Mouse (Mus musculus): ENCODE results near the gene Zfp414. TPM values are rescaled to one million over a fixed set of nuclear protein-coding genes. Genes with fewer than 3 reads are reported as not detected.

Gene Zfp414
- polyA plus RNA-seq (2014; fragmentation: Nextera tagmentation; extraction: Ambion mirVana), result 93.0 and 97.9 TPM in 2 replicates

DNA sequence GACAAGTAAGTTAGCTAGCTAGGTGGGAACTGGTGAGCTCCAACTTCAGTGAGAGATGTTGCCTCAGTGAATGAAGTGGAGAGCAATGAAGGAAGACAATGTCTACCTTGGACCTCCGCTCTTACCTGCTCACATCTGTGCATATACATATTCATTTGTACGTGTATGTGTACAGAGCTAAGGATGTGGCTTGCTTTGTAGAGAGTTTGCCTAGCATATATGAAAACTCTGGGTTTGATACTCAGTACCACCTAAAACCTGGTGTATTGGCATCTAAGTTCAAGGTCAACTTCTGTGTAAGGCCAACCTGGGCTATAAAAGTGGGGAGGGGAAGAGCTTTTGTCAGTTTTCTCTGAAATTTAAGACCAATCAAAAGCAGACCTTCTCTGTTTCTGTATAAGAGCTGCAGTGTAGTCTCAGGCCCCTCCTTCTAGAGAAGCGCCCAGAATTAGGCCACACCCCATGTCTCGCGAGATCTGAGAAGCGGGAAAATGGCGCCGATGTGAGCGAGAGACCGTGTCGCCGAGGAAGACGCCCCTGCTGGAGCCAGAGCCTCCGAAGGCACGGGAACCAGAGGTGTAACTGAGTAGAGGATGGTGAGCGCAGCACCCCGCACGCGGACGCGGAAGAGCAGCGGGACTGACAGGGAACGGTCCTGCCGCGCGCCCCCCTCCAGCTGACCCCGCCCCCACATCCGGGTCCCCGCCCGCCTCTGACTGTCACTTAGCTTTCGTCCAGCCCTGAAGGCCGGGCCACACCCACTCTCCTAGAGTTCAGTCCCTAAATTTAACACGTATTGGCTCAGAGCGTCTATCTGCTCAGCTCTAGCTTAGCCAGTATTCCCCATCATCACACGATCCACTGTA, at the start of gene Zfp414:
TSS of gene Zfp414 (plus strand) at position 470 of the 866 bp plus-strand sequence.
- Histone ChIP-seq H3K27me3 (replicated peaks; ENCODE audit: control insufficient read depth, insufficient read depth, low read length) (no peaks in the 10 kb centered on the region), H3K27ac (ENCODE audit: low read depth, low read length) (peak within 1 kb of the TSS; percentile 92), H3K4me3 (ENCODE audit: low read depth, low read length) (peak within 1 kb of the TSS; percentile 53), H3K9ac (ENCODE audit: low read length) (peak within 1 kb of the TSS; percentile 74), H3K4me1 (ENCODE audit: control insufficient read depth, insufficient read depth, low read length) (peaks cover 9% of the 10 kb centered on the region), H3K4me2 (ENCODE audit: low read length) (peak within 1 kb of the TSS; percentile 72), H3K9me3 (replicated peaks; ENCODE audit: control insufficient read depth, low read length) (no peaks in the 10 kb centered on the region), H3K36me3 (ENCODE audit: control insufficient read depth, insufficient read depth, low read length) (peaks cover 17% of the 10 kb centered on the region)
- WGBS, result 3% methylated on average over 35 of the region's 35 CpGs
- peak; percentile 97 for DNase-seq (ENCODE audit: low spot score)
- ATAC-seq, result peak; percentile 97

DNA sequence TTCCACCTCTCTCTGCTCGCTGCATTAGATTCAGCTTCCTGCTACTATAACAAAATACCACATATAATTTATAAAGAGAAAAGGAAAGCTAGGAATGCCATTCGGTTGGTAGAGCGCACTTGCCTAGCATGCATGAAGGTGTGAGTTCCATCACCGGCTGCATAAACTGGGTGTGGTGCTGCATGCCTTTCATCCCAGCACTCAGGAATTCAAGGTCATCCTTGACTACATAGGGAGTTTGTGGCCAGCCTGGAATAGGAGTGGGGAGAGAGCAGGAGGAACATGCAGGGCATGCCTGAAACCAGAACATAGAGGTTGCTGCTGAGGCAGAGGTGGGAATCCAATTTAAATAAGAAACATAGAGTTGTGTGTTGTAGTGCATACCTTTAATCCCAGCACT, 44.8 kb upstream of the Zfp414 start:
- no peaks in the 10 kb centered on the region for H3K36me3 ChIP-seq (ENCODE audit: control insufficient read depth, insufficient read depth, low read length)
- no peaks in the 10 kb centered on the region for H3K27me3 ChIP-seq (replicated peaks; ENCODE audit: control insufficient read depth, insufficient read depth, low read length)
- ATAC-seq, result no peak
- no peaks in the 10 kb centered on the region for H3K9me3 ChIP-seq (replicated peaks; ENCODE audit: control insufficient read depth, low read length)
- H3K4me2 ChIP-seq (ENCODE audit: low read length), result no peak overlapping the region
- no peak overlapping the region for H3K27ac ChIP-seq (ENCODE audit: low read depth, low read length)
- no peak overlapping the region for H3K4me3 ChIP-seq (ENCODE audit: low read depth, low read length)
- 88% methylated on average over 4 of the region's 4 CpGs for WGBS
- H3K4me1 ChIP-seq (ENCODE audit: control insufficient read depth, insufficient read depth, low read length), result no peaks in the 10 kb centered on the region
- no peak overlapping the region for H3K9ac ChIP-seq (ENCODE audit: low read length)
- no peak for DNase-seq (ENCODE audit: low spot score)

DNA sequence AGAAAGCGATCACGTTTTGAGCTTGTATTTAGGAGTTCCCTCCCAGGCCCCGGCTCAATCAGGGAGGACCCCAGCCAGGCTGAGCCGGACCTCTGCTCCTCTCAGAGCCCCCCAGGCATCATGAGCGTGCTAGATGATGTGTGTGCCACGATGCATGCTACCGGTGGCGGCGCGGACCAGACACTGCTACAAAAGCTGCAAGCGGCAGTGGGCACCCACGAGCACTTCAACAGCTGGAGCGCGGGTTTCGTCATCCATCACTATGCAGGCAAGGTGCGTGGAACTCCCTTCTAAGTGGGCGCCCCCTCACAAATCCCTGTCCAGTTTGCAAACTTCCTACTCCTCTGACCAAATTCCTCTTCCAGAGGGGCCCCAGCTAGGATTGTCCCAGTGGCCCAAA, 42.9 kb upstream of the Zfp414 start:
- no peak overlapping the region for H3K4me2 ChIP-seq (ENCODE audit: low read length)
- WGBS, result 80% methylated on average over 17 of the region's 17 CpGs
- H3K9ac ChIP-seq (ENCODE audit: low read length), result no peak overlapping the region
- H3K9me3 ChIP-seq (replicated peaks; ENCODE audit: control insufficient read depth, low read length), result no peaks in the 10 kb centered on the region
- DNase-seq (ENCODE audit: low spot score) (no peak), ATAC-seq (no peak)
- H3K36me3 ChIP-seq (ENCODE audit: control insufficient read depth, insufficient read depth, low read length), result no peaks in the 10 kb centered on the region
- H3K4me1 ChIP-seq (ENCODE audit: control insufficient read depth, insufficient read depth, low read length), result no peaks in the 10 kb centered on the region
- no peaks in the 10 kb centered on the region for H3K27me3 ChIP-seq (replicated peaks; ENCODE audit: control insufficient read depth, insufficient read depth, low read length)
- no peak overlapping the region for H3K27ac ChIP-seq (ENCODE audit: low read depth, low read length)
- no peak overlapping the region for H3K4me3 ChIP-seq (ENCODE audit: low read depth, low read length)

DNA sequence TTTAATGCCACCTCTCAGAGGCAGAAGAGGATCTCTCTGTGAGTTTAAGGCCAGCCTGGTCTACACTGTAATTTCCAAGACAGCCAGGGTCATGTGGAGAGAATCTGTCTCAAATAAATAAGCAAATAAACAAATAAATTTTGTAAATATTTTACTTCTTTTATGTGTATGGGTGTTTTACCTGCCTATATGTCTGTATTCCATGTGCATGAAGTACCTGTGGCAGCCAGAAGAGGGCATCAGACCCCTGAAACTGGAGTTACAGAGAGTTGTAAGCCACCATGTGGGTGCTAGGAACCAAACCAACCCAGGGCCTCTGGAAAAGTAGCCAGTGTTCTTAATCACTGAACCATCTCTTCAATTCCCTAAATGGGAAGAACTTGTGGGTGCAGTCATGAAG, 31.6 kb upstream of the Zfp414 start:
- no peaks in the 10 kb centered on the region for H3K9me3 ChIP-seq (replicated peaks; ENCODE audit: control insufficient read depth, low read length)
- H3K27me3 ChIP-seq (replicated peaks; ENCODE audit: control insufficient read depth, insufficient read depth, low read length), result no peaks in the 10 kb centered on the region
- H3K4me1 ChIP-seq (ENCODE audit: control insufficient read depth, insufficient read depth, low read length), result no peaks in the 10 kb centered on the region
- no peak overlapping the region for H3K4me3 ChIP-seq (ENCODE audit: low read depth, low read length)
- DNase-seq (ENCODE audit: low spot score) (no peak), ATAC-seq (no peak)
- no peak overlapping the region for H3K9ac ChIP-seq (ENCODE audit: low read length)
- H3K4me2 ChIP-seq (ENCODE audit: low read length), result no peak overlapping the region
- no peak overlapping the region for H3K27ac ChIP-seq (ENCODE audit: low read depth, low read length)
- no peaks in the 10 kb centered on the region for H3K36me3 ChIP-seq (ENCODE audit: control insufficient read depth, insufficient read depth, low read length)

DNA sequence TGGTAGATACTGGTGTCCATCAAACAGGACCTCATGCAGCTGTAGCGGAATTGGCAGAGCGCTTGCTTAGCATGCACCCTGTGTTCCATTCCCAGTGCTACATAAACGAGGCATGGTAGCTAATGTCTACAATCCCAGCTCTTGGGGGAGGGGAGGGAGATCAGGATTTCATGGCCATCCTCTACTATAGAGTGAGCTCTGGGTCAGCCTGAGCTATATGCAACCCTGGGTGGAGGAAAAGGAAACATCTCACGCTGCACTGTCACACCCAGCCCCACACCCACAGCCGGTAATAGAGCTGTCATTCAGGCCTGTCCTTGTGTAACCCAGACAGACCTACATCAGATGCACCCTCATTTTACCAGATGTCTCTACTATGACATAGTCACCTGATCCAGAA, 30.4 kb upstream of the Zfp414 start:
- Histone ChIP-seq H3K36me3 (ENCODE audit: control insufficient read depth, insufficient read depth, low read length) (no peaks in the 10 kb centered on the region), H3K4me1 (ENCODE audit: control insufficient read depth, insufficient read depth, low read length) (no peaks in the 10 kb centered on the region), H3K9ac (ENCODE audit: low read length) (no peak overlapping the region), H3K4me2 (ENCODE audit: low read length) (no peak overlapping the region), H3K9me3 (replicated peaks; ENCODE audit: control insufficient read depth, low read length) (no peaks in the 10 kb centered on the region), H3K4me3 (ENCODE audit: low read depth, low read length) (no peak overlapping the region), H3K27me3 (replicated peaks; ENCODE audit: control insufficient read depth, insufficient read depth, low read length) (no peaks in the 10 kb centered on the region), H3K27ac (ENCODE audit: low read depth, low read length) (no peak overlapping the region)
- no peak for DNase-seq (ENCODE audit: low spot score)
- 89% methylated on average over 5 of the region's 5 CpGs for WGBS
- no peak for ATAC-seq

DNA sequence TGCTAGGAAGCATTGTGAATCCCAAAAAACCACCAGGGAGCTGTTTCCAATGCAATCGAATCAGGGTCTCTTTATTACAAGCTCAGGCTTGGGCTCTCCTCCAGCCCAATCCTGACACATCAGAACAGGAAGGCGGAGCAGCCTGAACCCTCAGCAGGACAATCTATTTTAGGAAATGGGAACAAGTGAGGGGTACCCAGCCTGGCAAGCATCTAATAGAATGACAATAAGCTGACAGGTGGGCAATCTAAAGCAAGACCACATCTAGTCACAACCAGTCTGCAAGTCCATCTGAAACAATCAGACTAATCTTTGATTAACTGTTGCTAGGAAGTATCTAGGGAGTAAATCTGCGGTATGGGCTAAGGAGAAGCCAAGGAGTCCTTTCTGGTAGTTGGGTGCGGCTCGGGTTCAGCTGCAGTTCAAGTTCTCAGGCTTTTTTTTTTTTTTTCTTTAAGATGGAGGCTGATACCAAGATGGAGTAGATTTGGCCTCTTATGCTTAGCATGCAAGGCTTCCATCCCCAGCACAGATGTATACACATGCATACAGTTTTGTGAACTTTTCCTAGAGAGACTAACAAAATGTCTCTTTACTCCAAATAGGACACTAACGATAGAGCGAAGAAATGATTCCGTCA, 28.9 kb upstream of the Zfp414 start:
- no peak overlapping the region for H3K9ac ChIP-seq (ENCODE audit: low read length)
- ATAC-seq (no peak), DNase-seq (ENCODE audit: low spot score) (no peak)
- no peaks in the 10 kb centered on the region for H3K9me3 ChIP-seq (replicated peaks; ENCODE audit: control insufficient read depth, low read length)
- H3K4me3 ChIP-seq (ENCODE audit: low read depth, low read length), result no peak overlapping the region
- no peak overlapping the region for H3K4me2 ChIP-seq (ENCODE audit: low read length)
- 88% methylated on average over 8 of the region's 8 CpGs for WGBS
- H3K4me1 ChIP-seq (ENCODE audit: control insufficient read depth, insufficient read depth, low read length), result no peaks in the 10 kb centered on the region
- H3K36me3 ChIP-seq (ENCODE audit: control insufficient read depth, insufficient read depth, low read length), result no peaks in the 10 kb centered on the region
- H3K27me3 ChIP-seq (replicated peaks; ENCODE audit: control insufficient read depth, insufficient read depth, low read length), result no peaks in the 10 kb centered on the region
- H3K27ac ChIP-seq (ENCODE audit: low read depth, low read length), result no peak overlapping the region

DNA sequence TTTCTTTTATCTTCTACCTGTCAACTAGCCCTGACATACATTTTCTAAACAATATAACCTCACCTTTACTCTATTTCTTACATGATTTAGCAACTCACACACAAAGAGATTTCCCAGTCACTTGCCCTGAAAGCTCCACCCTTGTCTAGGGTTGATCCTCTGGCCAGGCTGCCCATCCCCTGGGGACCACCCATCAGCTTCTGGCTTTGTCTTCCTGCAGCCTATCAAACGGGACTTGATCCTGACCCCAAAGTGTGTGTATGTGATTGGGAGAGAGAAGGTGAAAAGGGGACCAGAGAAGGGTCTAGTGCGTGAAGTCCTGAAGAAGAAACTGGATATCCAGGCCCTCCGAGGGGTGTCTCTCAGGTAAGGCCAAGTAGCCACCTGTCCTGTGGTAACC, 28.1 kb upstream of the Zfp414 start:
- no peaks in the 10 kb centered on the region for H3K27me3 ChIP-seq (replicated peaks; ENCODE audit: control insufficient read depth, insufficient read depth, low read length)
- no peak overlapping the region for H3K4me3 ChIP-seq (ENCODE audit: low read depth, low read length)
- ATAC-seq (no peak), DNase-seq (ENCODE audit: low spot score) (no peak)
- H3K9me3 ChIP-seq (replicated peaks; ENCODE audit: control insufficient read depth, low read length), result no peaks in the 10 kb centered on the region
- H3K27ac ChIP-seq (ENCODE audit: low read depth, low read length), result no peak overlapping the region
- H3K4me2 ChIP-seq (ENCODE audit: low read length), result no peak overlapping the region
- no peak overlapping the region for H3K9ac ChIP-seq (ENCODE audit: low read length)
- 78% methylated on average over 3 of the region's 3 CpGs for WGBS
- H3K36me3 ChIP-seq (ENCODE audit: control insufficient read depth, insufficient read depth, low read length), result no peaks in the 10 kb centered on the region
- no peaks in the 10 kb centered on the region for H3K4me1 ChIP-seq (ENCODE audit: control insufficient read depth, insufficient read depth, low read length)

DNA sequence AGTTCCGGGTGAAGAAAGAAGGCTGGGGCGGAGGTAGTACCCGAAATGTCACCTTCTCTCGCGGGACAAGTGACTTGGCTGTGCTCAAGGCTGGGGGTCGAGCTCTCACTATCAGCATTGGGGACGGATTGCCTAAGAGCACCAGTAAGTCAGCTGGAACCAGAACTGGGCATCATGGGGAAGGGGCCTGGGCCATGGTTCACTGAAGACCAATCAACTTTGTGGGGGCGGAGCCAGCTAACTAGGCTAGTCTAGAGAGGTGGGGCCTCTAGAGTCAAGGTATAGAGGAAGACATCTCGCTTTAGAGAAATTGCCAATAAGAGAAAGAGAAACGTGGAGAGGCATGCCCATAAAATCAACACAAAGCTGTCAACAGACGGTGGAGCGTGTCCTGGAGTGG, 26.9 kb upstream of the Zfp414 start:
- ATAC-seq (no peak), DNase-seq (ENCODE audit: low spot score) (no peak)
- no peaks in the 10 kb centered on the region for H3K9me3 ChIP-seq (replicated peaks; ENCODE audit: control insufficient read depth, low read length)
- no peak overlapping the region for H3K9ac ChIP-seq (ENCODE audit: low read length)
- 91% methylated on average over 12 of the region's 12 CpGs for WGBS
- H3K4me3 ChIP-seq (ENCODE audit: low read depth, low read length), result no peak overlapping the region
- H3K27ac ChIP-seq (ENCODE audit: low read depth, low read length), result no peak overlapping the region
- H3K27me3 ChIP-seq (replicated peaks; ENCODE audit: control insufficient read depth, insufficient read depth, low read length), result no peaks in the 10 kb centered on the region
- H3K36me3 ChIP-seq (ENCODE audit: control insufficient read depth, insufficient read depth, low read length), result no peaks in the 10 kb centered on the region
- no peak overlapping the region for H3K4me2 ChIP-seq (ENCODE audit: low read length)
- no peaks in the 10 kb centered on the region for H3K4me1 ChIP-seq (ENCODE audit: control insufficient read depth, insufficient read depth, low read length)

DNA sequence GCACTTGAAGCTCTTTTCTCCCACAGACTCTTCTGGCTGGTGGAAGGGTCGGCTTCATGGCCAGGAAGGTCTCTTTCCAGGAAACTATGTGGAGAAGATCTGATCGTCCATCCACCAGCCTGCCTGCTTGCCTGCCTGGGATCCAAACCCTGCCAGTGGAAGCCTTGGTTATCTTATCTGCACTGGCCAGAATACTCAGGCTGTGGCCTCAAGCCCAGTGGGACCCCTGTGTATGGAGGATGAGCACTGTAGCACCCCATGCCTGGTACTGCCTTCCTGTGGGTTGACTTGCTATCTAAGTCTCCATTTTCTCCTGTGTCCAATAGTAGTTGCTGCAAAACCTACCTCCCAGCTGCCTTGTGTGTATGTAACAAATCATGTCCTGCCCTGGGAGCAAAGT, 21.6 kb upstream of the Zfp414 start:
- H3K9ac ChIP-seq (ENCODE audit: low read length), result no peak overlapping the region
- DNase-seq (ENCODE audit: low spot score) (no peak), ATAC-seq (no peak)
- no peak overlapping the region for H3K4me2 ChIP-seq (ENCODE audit: low read length)
- H3K9me3 ChIP-seq (replicated peaks; ENCODE audit: control insufficient read depth, low read length), result no peaks in the 10 kb centered on the region
- no peaks in the 10 kb centered on the region for H3K4me1 ChIP-seq (ENCODE audit: control insufficient read depth, insufficient read depth, low read length)
- WGBS, result 87% methylated on average over 2 of the region's 2 CpGs
- no peaks in the 10 kb centered on the region for H3K36me3 ChIP-seq (ENCODE audit: control insufficient read depth, insufficient read depth, low read length)
- H3K27ac ChIP-seq (ENCODE audit: low read depth, low read length), result no peak overlapping the region
- H3K4me3 ChIP-seq (ENCODE audit: low read depth, low read length), result no peak overlapping the region
- H3K27me3 ChIP-seq (replicated peaks; ENCODE audit: control insufficient read depth, insufficient read depth, low read length), result no peaks in the 10 kb centered on the region
